Mouse (Mus musculus): Measurements from ENCODE around the gene Brdt. TPM values are rescaled to one million over a fixed set of nuclear protein-coding genes. Genes with fewer than 3 reads are reported as not detected.
A peak's percentile ranks its signal among the peaks of the same experiment; 100 is the strongest.

Brdt gene
- total RNA-seq, 2 experiments from 2014 or later, result 14.5 to 14.7 TPM

- no peak for DNase-seq (ENCODE audit: low spot score in 2 of 2)
These were observed 79.3 kb downstream of the Brdt start for GRCm38 (mm10) chr5:107410305-107410704.

- DNase-seq (ENCODE audit: low spot score in 2 of 2), result peak; percentile 24 to 32
These were observed 80.4 kb downstream of the Brdt start for GRCm38 (mm10) chr5:107411326-107411725.

GRCm38 (mm10) chr5:107412285-107412684 lies 81.3 kb downstream of the Brdt start:
- no peak for DNase-seq (ENCODE audit: low spot score in 2 of 2)

GRCm38 (mm10) chr5:107415098-107415497 lies 84.1 kb downstream of the Brdt start:
- DNase-seq (ENCODE audit: low spot score in 2 of 2), result no peak

- no peak for DNase-seq (ENCODE audit: low spot score in 2 of 2)
These were observed 90.7 kb downstream of the Brdt start for GRCm38 (mm10) chr5:107421676-107422075.

GRCm38 (mm10) chr5:107431249-107431648 lies 100.3 kb downstream of the Brdt start, which contains the start of gene Lpcat2b:
TSS of gene Lpcat2b (plus strand) at chr5:107431549.
- no peak for DNase-seq (ENCODE audit: low spot score in 2 of 2)

- DNase-seq (ENCODE audit: low spot score in 2 of 2), result no peak
These were observed 103.0 kb downstream of the Brdt start for GRCm38 (mm10) chr5:107434001-107434400.

- no peak for DNase-seq (ENCODE audit: low spot score in 2 of 2)
These were observed 105.2 kb downstream of the Brdt start for GRCm38 (mm10) chr5:107436185-107436584.

Other genes starting within 250 kb of the Brdt start
- 10 to 100 TPM; 12.7 to 13.6 TPM for gene Tgfbr3, start 41.5 kb upstream of the Brdt start, total RNA-seq (2021)
- gene Ephx4, start 71.6 kb downstream of the Brdt start, total RNA-seq (2021), result 10 to 100 TPM; 27.7 to 34.9 TPM
- gene Lpcat2b, start 100.4 kb downstream of the Brdt start, total RNA-seq (2021), result under 1 TPM in 1 of 2 experiments, not detected in 1; 0.25 TPM
- 10 to 100 TPM; 91.2 to 91.6 TPM for gene Btbd8, start 106.8 kb downstream of the Brdt start, total RNA-seq (2021)
- gene Gm42669, start 176.5 kb downstream of the Brdt start, total RNA-seq (2021), result under 1 TPM; 0.27 to 0.60 TPM
- under 1 TPM; 0.36 to 0.55 TPM for gene 1700028K03Rik, start 203.6 kb downstream of the Brdt start, total RNA-seq (2021)

All from layer of hippocampus, postnatal 10 days (tissue).